Mouse (Mus musculus) hindbrain, embryonic 15.5 days (tissue): ENCODE measurements around the gene Perm1. TPM values are rescaled to one million over a fixed set of nuclear protein-coding genes. Genes with fewer than 3 reads are reported as not detected.
A peak's percentile ranks its signal among the peaks of the same experiment; 100 is the strongest.

Source experiments
- ATAC-seq: fragments of 200-750 bp; cut with Nextera tagmentation; 2 replicates; pipeline ENCODE4 v1.8.0; 2017; ENCODE audit warnings: low read depth, moderate number of reproducible peaks, moderate TSS enrichment; ENCODE audit not compliant: low FRiP score
- H3K27ac ChIP-seq: fragments of 300-500 bp; sonication (generic); replicated peaks from 2 replicates; pipeline ENCODE4 v1.5.1; 2015; ENCODE audit warnings: mild to moderate bottlenecking, inconsistent platforms
- H3K27me3 ChIP-seq: fragments of 300-500 bp; sonication (generic); 2 replicates; pipeline ENCODE4 v1.6.1; 2015; ENCODE audit warnings: control low read depth, inconsistent platforms
- H3K36me3 ChIP-seq: fragments of 300-500 bp; sonication (generic); 2 replicates; pipeline ENCODE4 v1.6.1; 2015; ENCODE audit warnings: control low read depth, inconsistent platforms
- H3K4me1 ChIP-seq: fragments of 300-500 bp; sonication (generic); replicated peaks from 2 replicates; pipeline ENCODE4 v1.6.1; 2015; ENCODE audit warnings: control low read depth, inconsistent platforms
- H3K4me2 ChIP-seq: fragments of 300-500 bp; sonication (generic); 2 replicates; pipeline ENCODE4 v1.6.1; 2015; ENCODE audit warnings: moderate library complexity, mild to moderate bottlenecking, inconsistent platforms
- H3K4me3 ChIP-seq: fragments of 300-500 bp; sonication (generic); 2 replicates; pipeline ENCODE4 v1.5.1; 2015; ENCODE audit warnings: mild to moderate bottlenecking, inconsistent platforms
- H3K9ac ChIP-seq: fragments of 300-500 bp; sonication (generic); 2 replicates; pipeline ENCODE4 v1.6.1; 2015; ENCODE audit warnings: inconsistent platforms
- H3K9me3 ChIP-seq: fragments of 300-500 bp; sonication (generic); 2 replicates; pipeline ENCODE4 v1.6.1; 2016; ENCODE audit warnings: control low read depth, inconsistent platforms
- WGBS: fragments of 180-500 bp; shearing (Covaris S2); methylation state at CpG from one replicate; pipeline ENCODE4 v1.1.7; 2015; 5-methylcytosine and 5-hydroxymethylcytosine counted together
- microRNA-seq: library from miRNA; unstranded; fragments of <30 nt; microRNA quantifications from one replicate; pipeline ENCODE4, GENCODE M21; 2016
- polyA plus RNA-seq: library from polyadenylated mRNA; unstranded; fragments of >200 nt; fragmentation: Nextera tagmentation; extraction: Ambion mirVana; gene quantifications from 2 replicates; pipeline ENCODE4 v1.2.1, GENCODE M21; 2015

Gene Perm1
- polyA plus RNA-seq, 1 experiment from 2014 or later: 2.5 TPM

DNA sequence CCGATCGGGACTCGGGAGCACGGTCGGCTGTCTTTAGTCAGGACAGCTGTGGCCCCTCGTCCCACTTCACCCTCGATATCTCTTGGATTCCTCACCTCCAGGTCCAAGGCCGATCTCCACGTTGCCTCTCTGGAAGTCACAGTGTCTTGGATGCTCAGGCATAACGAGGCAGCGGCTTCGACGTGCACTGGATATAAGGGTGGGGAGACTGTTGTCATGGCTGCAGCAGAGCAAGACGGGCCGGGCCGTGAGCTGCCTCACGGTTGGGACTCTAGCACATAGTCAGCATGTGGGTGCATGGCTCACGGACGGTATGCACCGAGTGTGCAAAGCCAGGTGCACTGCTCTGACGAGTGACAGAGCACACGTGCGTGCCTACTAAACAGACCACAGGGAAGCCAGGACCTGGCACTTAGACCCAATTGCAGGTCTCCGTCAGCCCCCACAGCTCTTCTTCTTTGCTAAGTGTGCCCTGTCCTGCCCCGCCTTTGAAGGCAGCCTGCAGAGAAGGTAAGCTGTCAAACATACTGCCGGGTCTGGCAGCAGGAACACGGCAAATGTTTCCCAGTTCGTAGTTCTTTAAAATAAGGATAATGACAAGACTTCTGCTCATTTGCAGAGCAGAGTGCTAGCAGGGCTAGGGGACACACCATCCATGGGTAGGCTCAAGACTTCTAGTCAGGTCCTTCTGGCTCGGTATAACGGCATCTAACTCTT is 38.9 kb downstream of the Perm1 start:
- Histone ChIP-seq H3K27me3 (peaks cover 16% of the 10 kb centered on the region), H3K36me3 (no peaks in the 10 kb centered on the region), H3K4me2 (peak overlapping the region; percentile 51), H3K9ac (no peak overlapping the region), H3K27ac (no peak overlapping the region), H3K4me1 (peaks cover 15% of the 10 kb centered on the region), H3K4me3 (peak overlapping the region; percentile 24), H3K9me3 (no peaks in the 10 kb centered on the region)
- peak; percentile 47 for ATAC-seq
- WGBS: 2% methylated on average over 27 of the region's 30 CpGs

DNA sequence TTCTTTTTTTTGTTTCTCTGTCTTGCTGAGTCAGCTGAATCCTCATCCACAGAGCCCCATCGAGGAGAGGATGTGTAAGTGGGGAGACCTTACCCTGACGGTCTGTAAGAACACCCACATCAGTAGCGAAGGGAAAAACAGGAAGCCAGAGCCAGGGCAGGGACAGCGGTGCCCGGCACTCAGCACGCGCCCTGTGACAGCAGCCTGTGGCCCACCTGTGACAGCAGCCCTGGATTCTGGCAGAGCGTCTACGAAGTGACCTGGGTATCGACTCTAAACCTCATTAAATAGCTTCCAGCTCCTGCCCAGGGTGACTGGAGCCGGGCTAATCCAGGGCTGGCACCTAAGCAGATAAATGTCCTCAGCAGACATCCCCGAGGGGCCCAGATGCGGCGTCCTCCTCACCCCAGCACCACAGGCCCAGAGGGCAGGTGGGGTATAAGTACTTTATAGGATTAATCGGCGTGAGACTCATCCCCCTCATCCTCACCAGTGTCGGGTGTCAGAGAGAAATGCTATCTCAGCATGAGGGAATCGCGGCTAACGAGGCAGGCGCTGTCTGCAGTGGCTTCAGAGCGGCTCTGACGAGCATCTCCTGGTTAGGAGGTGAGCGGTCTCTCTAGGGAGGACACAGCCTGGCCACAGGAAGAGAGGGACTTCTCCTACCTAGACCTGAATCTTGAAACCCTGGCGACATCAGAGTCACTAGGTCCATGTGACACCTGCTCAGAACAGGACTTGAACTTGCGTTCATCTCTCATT is 39.6 kb downstream of the Perm1 start, which contains the start of gene Samd11:
TSS of gene Samd11 (minus strand) at position 580 of the 762 bp plus-strand sequence.
- 4% methylated on average over 26 of the region's 26 CpGs for WGBS
- no peak within 1 kb of the TSS for H3K9ac ChIP-seq
- no peak within 1 kb of the TSS for H3K27ac ChIP-seq
- H3K4me3 ChIP-seq: peak within 1 kb of the TSS; percentile 24
- peaks cover 16% of the 10 kb centered on the region for H3K27me3 ChIP-seq
- H3K4me1 ChIP-seq: peaks cover 15% of the 10 kb centered on the region
- ATAC-seq: peak; percentile 55
- no peaks in the 10 kb centered on the region for H3K36me3 ChIP-seq
- H3K9me3 ChIP-seq: no peaks in the 10 kb centered on the region
- H3K4me2 ChIP-seq: peak within 1 kb of the TSS; percentile 51

Small RNA genes within 50 kb of the gene (microRNA-seq; reads per million reads assigned to microRNA genes)
- 3.1 reads per million, percentile 13 among the genes with 10 or more reads in this experiment for gene Mir7658

Other genes starting within 250 kb of the Perm1 start
- 33.1 and 35.9 TPM in 2 replicates for gene B3galt6, start 223.2 kb upstream of the Perm1 start, polyA plus RNA-seq
- gene Sdf4, start 223.0 kb upstream of the Perm1 start, polyA plus RNA-seq: 114 and 120 TPM in 2 replicates
- gene Tnfrsf4, start 202.0 kb upstream of the Perm1 start, polyA plus RNA-seq: 0.64 and 0.73 TPM in 2 replicates
- gene Tnfrsf18, start 189.7 kb upstream of the Perm1 start, polyA plus RNA-seq: 1.9 and 2.1 TPM in 2 replicates
- gene Ttll10, start 156.5 kb upstream of the Perm1 start, polyA plus RNA-seq: not detected in 2 replicates
- 30.0 and 32.6 TPM in 2 replicates for gene 9430015G10Rik, start 105.9 kb upstream of the Perm1 start, polyA plus RNA-seq
- 0.43 and 0.53 TPM in 2 replicates for gene Rnf223, start 85.4 kb upstream of the Perm1 start, polyA plus RNA-seq
- gene Agrn, start 18.4 kb upstream of the Perm1 start, polyA plus RNA-seq: 116 TPM in 2 replicates
- 1.5 and 5.1 TPM in 2 replicates for gene Isg15, start 15.1 kb upstream of the Perm1 start, polyA plus RNA-seq
- gene AW011738, start 12.6 kb upstream of the Perm1 start, polyA plus RNA-seq: 4.5 and 5.0 TPM in 2 replicates
- 26.1 and 30.4 TPM in 2 replicates for gene Plekhn1, start 19.0 kb downstream of the Perm1 start, polyA plus RNA-seq
- gene Noc2l, start 20.1 kb downstream of the Perm1 start, polyA plus RNA-seq: 53.4 and 59.0 TPM in 2 replicates
- 2.2 and 3.9 TPM in 2 replicates for gene Samd11, start 39.8 kb downstream of the Perm1 start, polyA plus RNA-seq
- gene Vmn2r-ps159, start 115.2 kb downstream of the Perm1 start, polyA plus RNA-seq: not detected in 2 replicates